Mouse (Mus musculus) hindbrain, embryonic 15.5 days (tissue): ENCODE data around the gene Slc46a1. TPM values are rescaled to one million over a fixed set of nuclear protein-coding genes. Genes with fewer than 3 reads are reported as not detected.

Experiments used
- ATAC-seq: fragments of 200-750 bp; cut with Nextera tagmentation; 2 replicates; pipeline ENCODE4 v1.8.0; 2017; ENCODE audit warnings: low read depth, moderate number of reproducible peaks, moderate TSS enrichment; ENCODE audit not compliant: low FRiP score
- H3K27ac ChIP-seq: fragments of 300-500 bp; sonication (generic); replicated peaks from 2 replicates; pipeline ENCODE4 v1.5.1; 2015; ENCODE audit warnings: mild to moderate bottlenecking, inconsistent platforms
- H3K27me3 ChIP-seq: fragments of 300-500 bp; sonication (generic); 2 replicates; pipeline ENCODE4 v1.6.1; 2015; ENCODE audit warnings: control low read depth, inconsistent platforms
- H3K36me3 ChIP-seq: fragments of 300-500 bp; sonication (generic); 2 replicates; pipeline ENCODE4 v1.6.1; 2015; ENCODE audit warnings: control low read depth, inconsistent platforms
- H3K4me1 ChIP-seq: fragments of 300-500 bp; sonication (generic); replicated peaks from 2 replicates; pipeline ENCODE4 v1.6.1; 2015; ENCODE audit warnings: control low read depth, inconsistent platforms
- H3K4me2 ChIP-seq: fragments of 300-500 bp; sonication (generic); 2 replicates; pipeline ENCODE4 v1.6.1; 2015; ENCODE audit warnings: moderate library complexity, mild to moderate bottlenecking, inconsistent platforms
- H3K4me3 ChIP-seq: fragments of 300-500 bp; sonication (generic); 2 replicates; pipeline ENCODE4 v1.5.1; 2015; ENCODE audit warnings: mild to moderate bottlenecking, inconsistent platforms
- H3K9ac ChIP-seq: fragments of 300-500 bp; sonication (generic); 2 replicates; pipeline ENCODE4 v1.6.1; 2015; ENCODE audit warnings: inconsistent platforms
- H3K9me3 ChIP-seq: fragments of 300-500 bp; sonication (generic); 2 replicates; pipeline ENCODE4 v1.6.1; 2016; ENCODE audit warnings: control low read depth, inconsistent platforms
- whole genome bisulfite sequencing: fragments of 180-500 bp; shearing (Covaris S2); methylation state at CpG from one replicate; pipeline ENCODE4 v1.1.7; 2015; 5-methylcytosine and 5-hydroxymethylcytosine counted together
- polyA plus RNA-seq: library from polyadenylated mRNA; unstranded; fragments of >200 nt; fragmentation: Nextera tagmentation; extraction: Ambion mirVana; gene quantifications from 2 replicates; pipeline ENCODE4 v1.2.1, GENCODE M21; 2015

Gene Slc46a1
- polyA plus RNA-seq, 1 experiment from 2014 or later = 28.4 TPM

DNA sequence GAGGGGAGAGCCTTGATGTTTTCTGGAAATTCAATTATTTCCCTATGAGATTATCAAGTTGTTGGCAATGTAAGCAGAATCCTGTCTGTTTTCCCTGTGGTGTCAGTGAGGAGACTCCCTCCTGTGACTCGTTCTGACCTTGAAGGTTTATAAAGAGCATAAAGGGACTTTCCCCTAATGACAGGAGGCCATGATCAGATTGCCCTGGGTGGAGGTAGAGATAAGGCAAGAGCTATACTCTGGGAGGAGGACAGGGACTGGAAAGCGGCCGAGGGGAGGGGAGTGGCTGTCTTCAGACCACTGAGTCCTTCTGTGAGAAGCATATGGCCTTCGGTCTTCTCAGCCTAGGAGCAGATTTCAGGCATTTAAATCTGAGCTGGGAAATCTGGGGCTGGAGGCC lies 31.4 kb upstream of the Slc46a1 start:
- H3K4me2 ChIP-seq = no peak overlapping the region
- H3K27me3 ChIP-seq = no peaks in the 10 kb centered on the region
- H3K36me3 ChIP-seq = no peaks in the 10 kb centered on the region
- no peaks in the 10 kb centered on the region for H3K4me1 ChIP-seq
- 67% methylated on average over 4 of the region's 4 CpGs for WGBS
- no peak overlapping the region for H3K27ac ChIP-seq
- no peak overlapping the region for H3K4me3 ChIP-seq
- H3K9me3 ChIP-seq = no peaks in the 10 kb centered on the region
- no peak for ATAC-seq
- H3K9ac ChIP-seq = no peak overlapping the region

DNA sequence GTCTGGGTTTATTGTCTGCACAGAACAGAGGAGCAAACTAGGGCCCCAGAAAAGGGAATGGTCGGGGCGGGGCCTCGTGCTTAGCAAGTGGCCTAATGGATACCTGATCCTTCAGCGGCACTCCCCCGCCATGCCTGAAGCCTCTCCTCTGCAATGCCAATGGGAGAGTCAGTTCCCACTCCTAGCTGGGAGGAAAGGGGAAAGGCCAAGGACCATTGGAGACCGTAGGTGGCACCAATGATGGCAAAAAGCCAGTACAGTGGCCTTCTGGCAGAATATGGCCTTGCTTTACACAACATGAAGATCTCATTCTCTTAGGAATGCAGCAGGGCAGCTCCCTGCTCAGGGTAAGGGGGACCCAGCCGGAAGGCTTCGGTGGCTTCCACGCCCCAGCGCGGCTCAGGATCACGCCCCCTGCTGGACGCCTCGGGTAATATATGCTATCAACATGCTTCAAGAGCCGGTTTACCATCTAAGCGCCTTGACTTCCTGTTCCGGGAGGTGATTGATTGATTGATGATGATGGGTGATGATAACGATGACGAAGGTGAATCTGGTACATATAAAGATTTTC lies 29.6 kb upstream of the Slc46a1 start:
- Histone ChIP-seq H3K36me3 (no peaks in the 10 kb centered on the region), H3K4me2 (no peak overlapping the region), H3K4me1 (no peaks in the 10 kb centered on the region), H3K27me3 (no peaks in the 10 kb centered on the region), H3K9ac (no peak overlapping the region), H3K9me3 (no peaks in the 10 kb centered on the region), H3K4me3 (no peak overlapping the region), H3K27ac (no peak overlapping the region)
- 7% methylated on average over 19 of the region's 19 CpGs for WGBS
- no peak for ATAC-seq

- H3K27ac ChIP-seq = no peak overlapping the region
Observed at GRCm38 (mm10) chr11:78437182-78437581, 28.3 kb upstream of the Slc46a1 start.

GRCm38 (mm10) chr11:78438399-78438930 lies 27.0 kb upstream of the Slc46a1 start:
- Histone ChIP-seq H3K9ac (no peak overlapping the region), H3K9me3 (no peaks in the 10 kb centered on the region), H3K4me2 (no peak overlapping the region), H3K27ac (no peak overlapping the region), H3K27me3 (no peaks in the 10 kb centered on the region), H3K4me3 (no peak overlapping the region), H3K4me1 (no peaks in the 10 kb centered on the region), H3K36me3 (no peaks in the 10 kb centered on the region)
- no peak for ATAC-seq
- 84% methylated on average over 3 of the region's 3 CpGs for WGBS

More at GRCm38 (mm10) chr11:78437182-78437581, 28.3 kb upstream of the Slc46a1 start:
- Histone ChIP-seq H3K36me3 (no peaks in the 10 kb centered on the region), H3K9me3 (no peaks in the 10 kb centered on the region), H3K4me3 (no peak overlapping the region), H3K27me3 (no peaks in the 10 kb centered on the region), H3K4me2 (no peak overlapping the region), H3K4me1 (no peaks in the 10 kb centered on the region), H3K9ac (no peak overlapping the region)
- ATAC-seq = no peak
- 94% methylated on average over 7 of the region's 7 CpGs for WGBS

- Histone ChIP-seq H3K9me3 (no peaks in the 10 kb centered on the region), H3K4me3 (no peak overlapping the region), H3K36me3 (no peaks in the 10 kb centered on the region), H3K4me1 (no peaks in the 10 kb centered on the region), H3K9ac (no peak overlapping the region), H3K27me3 (no peaks in the 10 kb centered on the region), H3K27ac (no peak overlapping the region), H3K4me2 (no peak overlapping the region)
- WGBS = 86% methylated on average over 5 of the region's 5 CpGs
- no peak for ATAC-seq
Observed at GRCm38 (mm10) chr11:78443115-78443514, 22.4 kb upstream of the Slc46a1 start.

GRCm38 (mm10) chr11:78447168-78447567 lies 18.3 kb upstream of the Slc46a1 start:
- no peaks in the 10 kb centered on the region for H3K9me3 ChIP-seq
- no peak overlapping the region for H3K4me3 ChIP-seq
- no peaks in the 10 kb centered on the region for H3K4me1 ChIP-seq
- H3K4me2 ChIP-seq = no peak overlapping the region
- no peaks in the 10 kb centered on the region for H3K27me3 ChIP-seq
- no peak for ATAC-seq
- WGBS = 82% methylated on average over 3 of the region's 3 CpGs
- no peak overlapping the region for H3K27ac ChIP-seq
- no peak overlapping the region for H3K9ac ChIP-seq
- H3K36me3 ChIP-seq = no peaks in the 10 kb centered on the region

DNA sequence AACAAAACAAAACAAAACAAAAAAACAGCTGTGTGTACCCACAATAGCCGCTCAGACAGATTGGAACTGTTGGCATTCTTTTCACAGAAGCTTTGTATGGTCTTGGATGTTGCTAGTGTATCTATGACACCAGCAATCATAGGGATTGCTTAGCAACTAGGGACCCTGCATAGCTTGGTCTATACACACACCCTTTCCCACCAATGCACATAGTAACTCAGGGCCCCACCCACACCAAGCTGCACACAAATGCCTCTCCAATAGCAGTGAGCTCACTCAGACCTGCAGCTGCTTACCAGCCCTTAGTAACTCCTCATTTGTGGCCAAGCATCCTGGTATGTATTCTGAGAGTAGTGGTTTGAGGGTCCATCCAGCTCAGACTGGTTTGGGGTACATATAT lies 17.3 kb upstream of the Slc46a1 start:
- H3K4me3 ChIP-seq = no peak overlapping the region
- no peaks in the 10 kb centered on the region for H3K36me3 ChIP-seq
- no peaks in the 10 kb centered on the region for H3K9me3 ChIP-seq
- WGBS = 82% methylated on average over 1 of the region's 1 CpGs
- no peak overlapping the region for H3K4me2 ChIP-seq
- no peaks in the 10 kb centered on the region for H3K4me1 ChIP-seq
- no peaks in the 10 kb centered on the region for H3K27me3 ChIP-seq
- no peak overlapping the region for H3K27ac ChIP-seq
- no peak for ATAC-seq
- no peak overlapping the region for H3K9ac ChIP-seq

- no peaks in the 10 kb centered on the region for H3K36me3 ChIP-seq
- no peaks in the 10 kb centered on the region for H3K4me1 ChIP-seq
- H3K9me3 ChIP-seq = no peaks in the 10 kb centered on the region
- H3K4me2 ChIP-seq = no peak overlapping the region
- no peak overlapping the region for H3K4me3 ChIP-seq
- ATAC-seq = no peak
- no peak overlapping the region for H3K9ac ChIP-seq
- no peaks in the 10 kb centered on the region for H3K27me3 ChIP-seq
- 56% methylated on average over 2 of the region's 2 CpGs for WGBS
- H3K27ac ChIP-seq = no peak overlapping the region
Observed at GRCm38 (mm10) chr11:78450337-78450736, 15.2 kb upstream of the Slc46a1 start.

GRCm38 (mm10) chr11:78453675-78454074 lies 11.8 kb upstream of the Slc46a1 start:
- H3K4me3 ChIP-seq = no peak overlapping the region
- no peak for ATAC-seq
- H3K4me2 ChIP-seq = no peak overlapping the region
- no peaks in the 10 kb centered on the region for H3K36me3 ChIP-seq
- WGBS = 8% methylated on average over 4 of the region's 4 CpGs
- no peaks in the 10 kb centered on the region for H3K9me3 ChIP-seq
- no peak overlapping the region for H3K27ac ChIP-seq
- H3K27me3 ChIP-seq = no peaks in the 10 kb centered on the region
- no peaks in the 10 kb centered on the region for H3K4me1 ChIP-seq
- H3K9ac ChIP-seq = no peak overlapping the region

DNA sequence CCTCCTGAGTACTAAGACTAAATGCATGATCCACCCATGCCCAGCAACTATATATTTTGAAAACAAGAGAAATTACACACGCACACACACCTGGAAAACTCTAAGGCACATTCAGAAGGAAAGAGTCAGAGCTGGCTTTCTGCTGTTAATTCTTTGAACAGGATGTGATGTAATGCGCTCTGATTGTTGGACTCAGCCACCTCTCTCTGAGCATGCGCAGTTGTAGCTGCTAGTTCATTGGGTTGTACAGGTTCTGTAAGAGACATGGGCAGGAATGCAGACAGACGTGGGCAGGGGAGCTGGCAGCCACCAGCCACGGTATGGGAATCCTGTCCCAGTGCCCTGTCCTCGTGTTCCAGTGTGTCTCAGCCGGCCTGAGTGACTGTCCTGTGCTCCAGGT lies 11.2 kb upstream of the Slc46a1 start:
- no peaks in the 10 kb centered on the region for H3K9me3 ChIP-seq
- WGBS = 79% methylated on average over 7 of the region's 7 CpGs
- no peak for ATAC-seq
- H3K27me3 ChIP-seq = no peaks in the 10 kb centered on the region
- no peaks in the 10 kb centered on the region for H3K36me3 ChIP-seq
- H3K27ac ChIP-seq = no peak overlapping the region
- H3K9ac ChIP-seq = no peak overlapping the region
- H3K4me2 ChIP-seq = no peak overlapping the region
- no peaks in the 10 kb centered on the region for H3K4me1 ChIP-seq
- H3K4me3 ChIP-seq = no peak overlapping the region

DNA sequence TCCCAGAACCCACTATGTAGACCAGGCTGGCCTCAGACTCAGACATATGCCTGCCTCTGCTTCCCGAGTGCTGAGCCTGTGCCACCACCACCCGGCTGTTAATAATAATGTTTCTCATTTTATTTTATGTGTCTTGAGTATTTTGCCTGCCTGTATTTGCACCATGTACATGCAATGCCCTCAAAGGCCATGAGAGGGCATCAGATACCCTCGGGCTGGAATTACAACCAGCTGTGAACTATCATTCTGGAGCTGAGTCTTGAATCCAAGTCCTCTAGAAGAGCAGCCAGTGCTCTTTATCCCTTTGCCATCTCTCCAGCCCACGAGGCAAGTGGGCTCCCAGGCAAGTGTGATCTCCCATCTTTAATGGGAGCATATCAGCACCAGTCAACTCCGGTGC lies 10.2 kb upstream of the Slc46a1 start:
- Histone ChIP-seq H3K9ac (no peak overlapping the region), H3K9me3 (no peaks in the 10 kb centered on the region), H3K4me1 (no peaks in the 10 kb centered on the region), H3K27me3 (no peaks in the 10 kb centered on the region), H3K4me2 (no peak overlapping the region), H3K36me3 (no peaks in the 10 kb centered on the region), H3K4me3 (no peak overlapping the region), H3K27ac (no peak overlapping the region)
- ATAC-seq = no peak
- 54% methylated on average over 5 of the region's 5 CpGs for WGBS

GRCm38 (mm10) chr11:78458740-78459139 lies 6.8 kb upstream of the Slc46a1 start:
- H3K36me3 ChIP-seq = no peaks in the 10 kb centered on the region
- no peak overlapping the region for H3K4me3 ChIP-seq
- no peak overlapping the region for H3K27ac ChIP-seq
- H3K4me1 ChIP-seq = no peaks in the 10 kb centered on the region
- H3K27me3 ChIP-seq = no peaks in the 10 kb centered on the region
- no peak overlapping the region for H3K9ac ChIP-seq
- H3K4me2 ChIP-seq = no peak overlapping the region
- 83% methylated on average over 17 of the region's 17 CpGs for WGBS
- no peaks in the 10 kb centered on the region for H3K9me3 ChIP-seq
- ATAC-seq = no peak

DNA sequence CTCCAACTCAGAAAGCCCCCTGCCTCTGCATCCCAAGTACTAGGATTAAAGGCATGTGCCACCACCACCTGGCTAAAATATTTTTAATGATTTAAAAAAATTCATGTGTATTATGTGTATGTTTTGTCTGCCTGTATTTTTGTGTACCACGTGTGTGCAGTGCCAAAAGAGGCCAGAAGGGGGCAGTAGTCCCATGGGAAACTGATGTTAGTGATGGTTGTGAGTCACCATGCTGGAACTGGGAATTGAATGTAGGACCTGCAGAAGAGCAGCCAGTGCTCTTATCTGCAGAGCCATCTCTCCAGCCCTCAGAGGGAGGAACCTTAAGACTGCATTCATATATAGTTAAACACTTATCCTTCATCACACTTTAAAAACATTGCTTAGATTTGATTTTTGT lies 3.6 kb upstream of the Slc46a1 start:
- no peaks in the 10 kb centered on the region for H3K36me3 ChIP-seq
- H3K27me3 ChIP-seq = no peaks in the 10 kb centered on the region
- H3K9me3 ChIP-seq = no peaks in the 10 kb centered on the region
- no peak for ATAC-seq
- no peak overlapping the region for H3K4me2 ChIP-seq
- no peak overlapping the region for H3K4me3 ChIP-seq
- H3K9ac ChIP-seq = no peak overlapping the region
- WGBS = 74% methylated on average over 1 of the region's 1 CpGs
- H3K27ac ChIP-seq = no peak overlapping the region
- peaks cover 16% of the 10 kb centered on the region for H3K4me1 ChIP-seq
